In the genomic region with DNA sequence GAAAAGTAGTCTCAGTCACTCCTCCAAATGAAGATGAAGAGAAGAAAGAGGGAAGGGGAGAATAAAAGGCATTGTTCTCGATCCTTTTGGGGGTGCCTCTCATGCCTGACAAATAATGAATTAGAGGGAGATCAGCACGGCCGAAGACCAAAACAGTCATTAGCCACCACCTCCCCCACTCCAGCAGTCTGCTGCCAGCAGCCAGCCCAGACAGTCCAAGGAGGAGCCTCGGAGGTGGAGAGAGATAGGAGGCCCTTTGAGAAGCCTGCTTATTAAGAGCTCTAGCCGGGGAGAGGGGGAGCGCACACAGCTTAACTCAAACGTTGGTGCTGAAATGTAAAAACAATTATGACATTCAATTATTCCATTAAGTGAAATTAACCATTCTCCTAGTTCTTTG, we compare ENCODE assay signal across 21 mouse cellular contexts.
DNase-seq lines count a peak whose midpoint lies in the region; ATAC-seq and TF ChIP-seq lines count a peak whose summit lies in the region.
"Had no signal": no experiment of that assay in that cellular context is flagged by ENCODE, and none has a peak within 500 bp of the region (broad histone marks: within the 10 kb centered on the region; RNA-seq: fewer than 3 reads in every experiment).

No protein-coding gene starts in this region.

- TF ChIP-seq POLR2A in brain, embryonic 14.5 days (IDR thresholded peaks at IDR 0.05; ENCODE audit: borderline replicate concordance, extremely low read depth, insufficient read depth, insufficient read length, poor library complexity, severe bottlenecking): no peak

- ATAC-seq in embryonic facial prominence, embryonic 14.5 days (ENCODE audit: low read depth): no peak
- no peak for ATAC-seq in hindbrain, embryonic 13.5 days (ENCODE audit: low FRiP score)
- ATAC-seq: activated CD4-positive, CD25-positive, alpha-beta regulatory T cell, adult 4 months; intestine, embryonic 15.5 days; Patski had no signal

- H3K27ac ChIP-seq in embryonic facial prominence, embryonic 14.5 days (replicated peaks; ENCODE audit: low read depth, low read length): no peak overlapping the region
- no peak overlapping the region; the same call in 1 of the 2 replicates for H3K27ac ChIP-seq in embryonic facial prominence, embryonic 10.5 days (replicated peaks)
- H3K27ac ChIP-seq in hindbrain, embryonic 10.5 days: 0 out of 2 replicates have a peak overlapping the region, but pooled peaks have one; percentile 40
- H3K27ac ChIP-seq in hindbrain, embryonic 13.5 days: no peak overlapping the region
- H3K27ac ChIP-seq: embryonic facial prominence, embryonic 15.5 days; gastrocnemius, adult 2 months; hindbrain, embryonic 14.5 days; intestine, embryonic 15.5 days had no signal

- no peaks in the 10 kb centered on the region for H3K27me3 ChIP-seq in embryonic facial prominence, embryonic 14.5 days (replicated peaks; ENCODE audit: control insufficient read depth, insufficient read depth, low read length)
- H3K27me3 ChIP-seq in embryonic facial prominence, embryonic 10.5 days (replicated peaks; ENCODE audit: low read depth, poor library complexity, severe bottlenecking): peaks cover 3% of the 10 kb centered on the region; the same call in 1 of the 2 replicates
- no peaks in the 10 kb centered on the region for H3K27me3 ChIP-seq in hindbrain, embryonic 10.5 days (ENCODE audit: insufficient read depth, poor library complexity, severe bottlenecking)
- 0 out of 2 replicates have a peak, but pooled peaks cover 3% of the 10 kb centered on the region for H3K27me3 ChIP-seq in hindbrain, embryonic 13.5 days
- H3K27me3 ChIP-seq: CH12.LX; embryonic facial prominence, embryonic 15.5 days; intestine, embryonic 15.5 days had no signal

- WGBS in embryonic facial prominence, embryonic 14.5 days: 36% methylated on average over 7 of the region's 7 CpGs
- WGBS in embryonic facial prominence, embryonic 10.5 days: 31% methylated on average over 7 of the region's 7 CpGs
- WGBS in hindbrain, embryonic 10.5 days: 42% methylated on average over 7 of the region's 7 CpGs
- 25% methylated on average over 7 of the region's 7 CpGs for WGBS in hindbrain, embryonic 13.5 days

- no peaks in the 10 kb centered on the region for H3K36me3 ChIP-seq in embryonic facial prominence, embryonic 14.5 days (ENCODE audit: control insufficient read depth, insufficient read depth, low read length)
- H3K36me3 ChIP-seq in embryonic facial prominence, embryonic 10.5 days (replicated peaks): no peaks in the 10 kb centered on the region
- no peaks in the 10 kb centered on the region for H3K36me3 ChIP-seq in hindbrain, embryonic 10.5 days
- no peaks in the 10 kb centered on the region for H3K36me3 ChIP-seq in hindbrain, embryonic 13.5 days
- H3K36me3 ChIP-seq: embryonic facial prominence, embryonic 15.5 days; intestine, embryonic 15.5 days had no signal

- H3K4me1 ChIP-seq in embryonic facial prominence, embryonic 14.5 days (ENCODE audit: control insufficient read depth, insufficient read depth, low read length): 0 out of 2 replicates have a peak, but pooled peaks cover 3% of the 10 kb centered on the region
- peaks cover 24% of the 10 kb centered on the region for H3K4me1 ChIP-seq in embryonic facial prominence, embryonic 10.5 days
- H3K4me1 ChIP-seq in hindbrain, embryonic 10.5 days (replicated peaks): peaks cover 25% of the 10 kb centered on the region
- peaks cover 3% of the 10 kb centered on the region; the same call in 1 of the 2 replicates for H3K4me1 ChIP-seq in hindbrain, embryonic 13.5 days (replicated peaks)
- H3K4me1 ChIP-seq: intestine, embryonic 15.5 days had no signal

- H3K4me2 ChIP-seq in embryonic facial prominence, embryonic 14.5 days (ENCODE audit: low read depth, low read length): no peak overlapping the region
- H3K4me2 ChIP-seq in hindbrain, embryonic 13.5 days: no peak overlapping the region
- H3K4me2 ChIP-seq: embryonic facial prominence, embryonic 15.5 days; hindbrain, embryonic 14.5 days; intestine, embryonic 15.5 days had no signal

- peak; percentile 45 for DNase-seq in embryonic facial prominence, embryonic 14.5 days (ENCODE audit: low spot score)
- no peak for DNase-seq in embryonic facial prominence, embryonic 10.5 days (ENCODE audit: low spot score)
- no peak for DNase-seq in hindbrain, embryonic 10.5 days (ENCODE audit: low spot score)
- DNase-seq in brain, embryonic 14.5 days (ENCODE audit: low read depth): peak; percentile 60
- DNase-seq in retina, postnatal 1 day: peak; percentile 58
- DNase-seq: adrenal gland, postnatal 14 days; cerebellum, adult 18-20 months; cerebellum, adult 9-11 months; cerebellum, postnatal 36 days; gastrocnemius, adult 2 months; gastrocnemius, postnatal 25 days; heart, postnatal 10 days; heart, postnatal 4 days had no signal

- H3K9me3 ChIP-seq in embryonic facial prominence, embryonic 14.5 days (ENCODE audit: control insufficient read depth, low read length): no peaks in the 10 kb centered on the region
- no peaks in the 10 kb centered on the region for H3K9me3 ChIP-seq in embryonic facial prominence, embryonic 10.5 days
- H3K9me3 ChIP-seq in hindbrain, embryonic 10.5 days: no peaks in the 10 kb centered on the region
- no peaks in the 10 kb centered on the region for H3K9me3 ChIP-seq in hindbrain, embryonic 13.5 days
- H3K9me3 ChIP-seq: embryonic facial prominence, embryonic 15.5 days; intestine, embryonic 15.5 days had no signal

- H3K9ac ChIP-seq in embryonic facial prominence, embryonic 14.5 days (ENCODE audit: low read depth, low read length): no peak overlapping the region
- no peak overlapping the region for H3K9ac ChIP-seq in hindbrain, embryonic 13.5 days
- H3K9ac ChIP-seq: embryonic facial prominence, embryonic 15.5 days; hindbrain, embryonic 14.5 days; intestine, embryonic 15.5 days had no signal

- no peak for TF ChIP-seq CTCF in brain, embryonic 14.5 days (IDR thresholded peaks at IDR 0.05; ENCODE audit: borderline replicate concordance, extremely low read depth, insufficient read depth, insufficient read length)

- no peak overlapping the region for H3K4me3 ChIP-seq in embryonic facial prominence, embryonic 14.5 days (ENCODE audit: low read depth, low read length)
- H3K4me3 ChIP-seq in embryonic facial prominence, embryonic 10.5 days: no peak overlapping the region
- no peak overlapping the region for H3K4me3 ChIP-seq in hindbrain, embryonic 10.5 days
- H3K4me3 ChIP-seq in hindbrain, embryonic 13.5 days: no peak overlapping the region
- H3K4me3 ChIP-seq: embryonic facial prominence, embryonic 15.5 days; erythroblast, embryonic 14.5 days; gastrocnemius, adult 2 months; intestine, embryonic 15.5 days had no signal

Comparison
In these comparisons a context has a peak if more than half of its experiments do, and no peak if none do; other contexts are left out.
1. DNase-seq: peak in embryonic facial prominence, embryonic 14.5 days (single experiment), brain, embryonic 14.5 days (single experiment) and retina, postnatal 1 day (single experiment); none in embryonic facial prominence, embryonic 10.5 days (single experiment) and hindbrain, embryonic 10.5 days (single experiment).